Mouse (Mus musculus) left cerebral cortex, adult 11 months (tissue): ENCODE results near the gene Tex11.
"Not testable (repeated sequence)": the region's sequence is repeated elsewhere in the genome, so short reads cannot be mapped to it uniquely, and the experiment has no call there.

Experiments used
- DNase-seq: peaks from one replicate; pipeline ENCODE4 v3.0.0; 2022; ENCODE audit warnings: low spot score

Gene Tex11

DNA sequence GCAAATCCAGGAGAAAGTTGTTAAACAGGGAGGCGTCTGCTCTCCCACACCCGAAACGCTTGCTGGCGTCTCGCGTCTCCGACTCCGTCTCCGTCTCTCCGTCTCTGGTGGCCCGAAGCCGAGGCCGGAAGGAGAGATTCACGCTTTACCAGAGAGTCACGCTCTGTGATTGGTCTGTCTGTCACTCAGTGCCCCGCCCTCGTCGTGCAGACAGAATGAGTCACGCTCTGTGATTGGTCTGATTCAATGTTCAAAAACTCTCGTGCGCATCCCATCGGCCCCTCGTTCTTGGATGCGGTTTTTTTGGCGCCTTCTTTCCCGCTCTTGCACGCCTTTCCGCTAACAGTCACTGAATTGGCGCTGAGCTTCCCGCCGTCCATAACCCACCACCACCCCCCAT, at the start of gene Tex11:
Tex11 (minus strand) TSS at position 127 of the 400 bp plus-strand sequence.
- DNase-seq: no peak

DNA sequence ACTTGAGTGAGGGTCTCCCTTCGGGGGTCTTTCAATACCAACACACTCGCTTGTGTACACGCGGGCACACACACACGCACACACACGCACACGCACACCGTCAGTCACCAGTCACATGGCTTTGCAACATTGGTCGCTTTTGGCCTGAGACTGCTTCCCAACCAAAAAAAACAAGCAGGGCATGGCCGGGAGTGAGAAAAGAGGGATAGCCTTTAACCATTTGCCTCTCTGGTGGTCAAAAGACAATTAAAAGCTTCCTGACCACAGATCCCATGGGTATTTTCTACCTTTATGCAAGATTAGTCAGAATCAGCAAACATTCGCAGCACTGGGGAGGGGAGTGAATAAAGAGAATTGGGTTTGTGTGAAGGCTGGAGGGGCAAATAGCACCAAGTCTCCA, 26.5 kb upstream of the Tex11 start, which contains the start of gene Slc7a3:
Slc7a3 (minus strand) TSS at position 101 of the 400 bp plus-strand sequence.
- no peak for DNase-seq

GRCm38 (mm10) chrX:101085211-101085610, 25.7 kb upstream of the Tex11 start:
- DNase-seq: not testable (repeated sequence)

DNA sequence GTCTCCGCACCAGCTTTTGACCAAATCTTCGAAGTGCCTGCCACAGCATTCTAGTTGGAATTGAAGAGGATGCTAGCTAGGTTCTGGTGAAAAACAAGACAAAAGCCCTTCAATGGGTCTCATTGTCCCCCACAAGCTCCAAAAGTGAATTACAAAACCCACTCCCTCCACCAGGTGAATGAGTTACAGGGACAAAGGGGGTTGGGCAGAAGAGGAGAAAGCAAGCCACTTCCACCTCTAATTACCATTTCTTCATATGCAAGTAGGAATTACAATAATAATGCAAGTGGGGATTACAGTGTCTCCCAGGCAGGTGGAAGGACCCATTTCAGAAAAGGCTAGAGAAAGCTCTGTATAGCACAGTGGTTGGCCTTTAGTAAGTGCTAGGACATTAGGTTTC, 24.7 kb upstream of the Tex11 start:
- DNase-seq: no peak

GRCm38 (mm10) chrX:101065245-101065644, 5.8 kb upstream of the Tex11 start:
- DNase-seq: no peak

DNA sequence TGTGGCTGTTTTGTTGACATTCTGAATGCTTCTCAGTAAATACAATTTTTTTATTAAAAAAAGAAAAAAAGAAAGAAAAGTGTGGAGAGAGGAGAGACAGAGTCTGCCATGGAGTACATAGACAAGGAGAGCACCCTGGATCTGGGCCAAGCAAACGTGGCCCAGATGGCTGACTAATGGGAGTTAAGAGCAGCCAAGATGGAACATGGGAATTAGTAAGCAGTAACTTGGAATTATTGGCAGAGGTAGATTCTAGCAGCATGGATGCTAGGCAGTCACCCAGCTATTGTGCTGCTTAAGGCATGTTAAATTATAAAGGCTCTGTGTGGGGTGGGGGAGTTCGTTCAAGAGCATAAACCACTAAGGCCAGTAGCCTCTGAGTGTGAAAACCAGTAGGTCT, 4.0 kb upstream of the Tex11 start:
- no peak for DNase-seq

- no peak for DNase-seq
These were observed 115.8 kb downstream of the Tex11 start for GRCm38 (mm10) chrX:100943640-100944039.

DNA sequence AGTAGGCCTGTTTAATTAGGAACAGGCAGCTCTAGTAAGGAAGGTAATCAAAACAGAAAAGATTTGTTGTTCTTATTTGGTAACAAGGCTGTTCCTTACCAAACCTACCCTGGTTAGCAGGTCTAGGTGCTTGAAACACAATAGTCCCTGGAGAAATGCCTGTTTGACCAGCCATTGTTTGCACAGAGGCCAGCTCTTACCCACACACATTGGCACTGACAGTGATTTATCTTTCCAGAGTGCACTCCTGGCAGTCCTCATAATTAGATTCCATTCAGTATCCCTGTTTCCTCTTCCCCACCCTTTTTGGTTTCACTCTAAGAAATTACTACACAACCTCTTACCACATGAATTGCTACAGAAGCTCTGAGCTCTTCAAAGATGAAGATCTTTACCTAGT, 220.3 kb downstream of the Tex11 start:
- no peak for DNase-seq

DNA sequence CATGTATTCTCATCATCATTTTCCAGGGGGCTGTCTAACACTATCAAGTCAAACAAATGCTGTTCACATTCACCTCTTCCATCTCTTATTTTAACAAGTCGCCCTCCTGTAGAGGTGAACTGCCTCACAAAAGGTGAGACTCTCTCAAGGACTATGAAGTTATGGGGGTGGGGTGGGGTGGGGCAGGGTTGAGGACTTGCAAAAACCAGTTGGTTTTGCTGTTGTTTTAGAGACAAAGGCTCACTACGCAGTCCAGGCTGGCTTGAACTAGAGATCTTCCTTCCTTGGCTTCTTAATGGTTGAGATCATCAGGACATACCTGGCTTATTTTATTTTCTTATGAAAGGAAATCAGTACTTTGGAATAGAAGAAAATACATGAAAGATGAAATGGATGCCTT, 226.7 kb downstream of the Tex11 start:
- no peak for DNase-seq

DNA sequence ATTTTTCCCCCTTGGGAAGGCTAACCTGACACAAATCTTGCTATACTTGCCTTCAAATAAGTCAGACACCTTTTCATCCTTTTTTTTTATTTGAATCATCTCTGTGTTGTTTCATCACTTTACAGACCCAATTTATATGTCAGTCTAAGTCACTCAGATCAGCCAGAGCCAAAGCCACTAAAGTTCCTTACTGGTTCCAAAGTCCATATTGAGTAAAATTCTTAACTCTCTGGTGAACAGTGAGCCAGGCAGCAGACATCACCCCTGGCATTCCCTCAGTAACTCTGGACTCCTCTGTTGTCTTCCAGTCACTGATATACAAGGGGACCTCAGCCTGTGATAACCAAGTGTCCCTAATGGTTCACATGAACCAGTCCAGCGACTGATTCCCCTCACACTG, 233.9 kb downstream of the Tex11 start:
- DNase-seq: no peak

DNA sequence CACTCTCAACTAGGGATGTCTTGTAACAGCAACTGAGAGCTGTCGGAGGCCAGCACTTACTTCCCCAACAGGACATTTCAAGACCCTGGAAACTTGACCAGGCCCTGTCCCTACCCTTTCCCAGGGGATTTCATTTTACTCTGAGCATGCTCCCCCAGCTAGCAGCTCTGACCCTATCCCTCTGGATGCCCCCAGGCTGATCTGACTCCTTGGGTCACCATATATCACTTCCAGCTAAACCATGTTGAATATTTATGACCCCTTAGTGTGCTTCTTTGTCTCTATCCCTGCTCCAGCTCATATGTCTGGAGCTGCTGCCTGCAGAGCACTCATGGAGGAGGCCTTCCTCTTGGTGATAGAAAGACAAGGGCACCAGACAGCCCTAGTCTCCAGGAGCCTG, 238.3 kb downstream of the Tex11 start:
- DNase-seq: no peak

- no peak for DNase-seq
These were observed 240.8 kb downstream of the Tex11 start for GRCm38 (mm10) chrX:100818681-100819080.

DNA sequence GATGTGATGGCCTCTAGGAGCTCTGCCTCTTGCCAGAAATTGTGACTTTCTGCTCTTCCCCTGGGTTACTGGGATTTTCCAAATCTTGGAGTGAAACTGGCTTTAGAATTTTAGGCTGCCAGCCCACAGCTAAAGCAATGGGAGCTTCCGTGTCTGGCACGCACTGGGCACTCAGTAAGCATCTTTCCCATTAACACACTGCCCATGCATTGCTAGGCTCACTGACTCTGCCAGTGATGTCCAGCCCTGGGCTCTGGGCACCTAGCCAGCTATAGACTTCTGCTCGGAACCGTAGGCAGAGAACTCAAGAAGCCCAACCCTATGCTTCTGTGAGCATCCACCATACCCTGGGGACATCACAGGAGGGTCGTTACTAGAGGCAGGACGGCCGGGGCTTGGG, 243.7 kb downstream of the Tex11 start:
- no peak for DNase-seq

DNA sequence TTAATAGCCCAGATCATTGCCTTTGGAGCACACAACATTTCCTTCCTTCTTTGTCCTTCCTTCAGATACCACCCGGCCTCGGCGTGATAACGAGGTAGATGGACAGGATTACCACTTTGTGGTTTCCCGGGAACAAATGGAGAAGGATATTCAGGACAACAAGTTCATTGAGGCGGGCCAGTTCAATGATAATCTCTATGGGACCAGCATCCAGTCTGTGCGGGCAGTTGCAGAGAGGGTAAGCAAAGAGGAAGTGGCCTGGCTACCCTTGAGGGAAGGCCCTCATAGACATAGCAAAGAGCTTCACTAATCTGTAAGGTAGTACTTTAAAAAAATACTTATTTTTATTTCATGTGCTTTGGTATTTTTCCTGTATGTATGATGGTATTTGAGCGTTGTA, 245.3 kb downstream of the Tex11 start:
- DNase-seq: no peak

DNA sequence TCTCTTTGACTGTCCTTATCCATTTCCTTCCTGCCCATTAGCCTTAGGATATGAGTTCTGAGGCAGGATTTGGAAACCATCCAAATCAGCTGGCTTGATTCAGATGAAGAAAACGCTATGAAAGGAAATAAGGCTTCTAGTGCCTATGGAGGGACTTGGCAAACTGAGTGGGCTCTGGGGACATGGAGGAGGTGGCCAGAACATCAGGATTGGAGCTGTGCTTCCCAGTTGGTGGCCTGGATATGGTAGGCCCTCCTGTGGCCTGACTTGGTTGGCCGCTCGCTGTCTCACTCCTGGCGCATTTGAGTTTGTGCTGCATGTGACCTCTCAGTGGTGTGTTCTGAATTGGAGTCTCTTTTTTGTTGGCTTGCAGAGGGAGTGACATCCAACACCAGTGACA, 248.3 kb downstream of the Tex11 start:
- no peak for DNase-seq

DNA sequence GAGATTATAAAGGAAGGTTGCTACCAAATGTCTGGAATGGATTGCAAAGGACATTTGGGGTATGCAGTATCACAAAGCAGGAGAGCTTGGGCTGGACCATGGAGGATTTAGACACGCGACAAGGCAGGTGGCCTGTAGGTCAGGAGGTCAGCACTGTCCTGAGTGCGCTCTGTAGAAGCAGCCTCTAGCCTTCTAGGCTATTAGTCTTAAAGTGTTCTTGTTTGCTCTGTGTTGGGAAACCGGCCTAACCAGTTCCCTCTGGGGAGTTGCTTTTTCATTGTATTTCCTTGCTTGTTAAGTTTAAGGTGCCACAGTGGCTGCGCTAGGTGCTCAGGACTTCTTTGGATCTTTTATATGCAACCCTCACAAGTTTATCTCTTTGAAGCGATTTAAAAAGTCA, 257.4 kb downstream of the Tex11 start:
- no peak for DNase-seq

- no peak for DNase-seq
These were observed 258.8 kb downstream of the Tex11 start for GRCm38 (mm10) chrX:100800643-100801042.

DNA sequence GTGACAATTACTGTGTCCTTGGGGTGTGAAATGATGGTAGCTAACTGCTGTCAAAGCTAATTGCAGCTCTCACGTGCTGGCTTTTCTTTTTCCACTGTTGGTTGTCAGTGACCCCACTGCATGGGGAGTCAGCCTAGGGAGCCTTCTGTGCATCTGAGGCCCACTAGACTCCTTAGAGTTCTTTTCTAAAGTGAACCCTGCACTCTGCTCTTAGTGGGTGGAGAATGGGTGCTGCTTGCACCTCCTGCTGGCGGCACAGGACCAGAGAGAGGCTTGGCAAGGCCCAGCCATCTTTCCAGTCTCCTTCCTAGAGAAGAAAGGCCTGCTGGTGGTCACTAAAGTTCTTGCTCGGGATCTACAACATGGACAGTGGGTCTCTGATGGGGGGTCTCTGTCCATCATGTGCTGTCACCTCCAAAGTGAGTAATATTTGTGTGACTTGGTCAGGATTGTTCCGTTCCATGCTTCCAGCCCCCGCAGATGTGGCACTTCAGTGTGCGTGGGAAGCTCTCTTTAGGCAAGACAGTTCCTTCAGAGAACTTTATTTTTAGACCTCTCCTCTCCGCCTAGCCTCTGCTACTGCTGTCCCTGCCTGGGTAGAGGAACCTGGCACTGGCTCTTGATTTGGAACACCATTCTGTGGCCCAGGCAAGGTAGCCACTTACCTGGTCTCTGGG, 261.5 kb downstream of the Tex11 start:
- DNase-seq: peak; percentile 61

GRCm38 (mm10) chrX:100797370-100797769, 262.1 kb downstream of the Tex11 start:
- DNase-seq: no peak

DNA sequence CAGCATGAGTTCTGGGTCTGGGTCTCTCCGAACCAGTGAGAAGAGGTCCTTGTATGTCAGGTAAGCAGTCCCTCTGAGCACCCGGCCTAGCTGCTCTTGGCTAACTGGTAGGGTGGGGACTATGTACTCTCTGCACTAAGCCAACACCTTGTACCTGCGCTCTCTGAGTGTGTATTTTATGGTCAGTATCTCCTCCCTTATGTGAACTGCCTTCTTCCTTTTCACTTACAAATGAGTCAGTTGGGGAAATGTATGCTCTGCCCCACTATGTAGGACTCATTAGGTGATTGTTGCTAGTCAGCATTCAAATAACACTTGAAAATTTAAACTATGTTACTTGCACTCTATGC, 262.8 kb downstream of the Tex11 start:
- no peak for DNase-seq

GRCm38 (mm10) chrX:100796041-100796740, 263.3 kb downstream of the Tex11 start:
- DNase-seq: no peak

DNA sequence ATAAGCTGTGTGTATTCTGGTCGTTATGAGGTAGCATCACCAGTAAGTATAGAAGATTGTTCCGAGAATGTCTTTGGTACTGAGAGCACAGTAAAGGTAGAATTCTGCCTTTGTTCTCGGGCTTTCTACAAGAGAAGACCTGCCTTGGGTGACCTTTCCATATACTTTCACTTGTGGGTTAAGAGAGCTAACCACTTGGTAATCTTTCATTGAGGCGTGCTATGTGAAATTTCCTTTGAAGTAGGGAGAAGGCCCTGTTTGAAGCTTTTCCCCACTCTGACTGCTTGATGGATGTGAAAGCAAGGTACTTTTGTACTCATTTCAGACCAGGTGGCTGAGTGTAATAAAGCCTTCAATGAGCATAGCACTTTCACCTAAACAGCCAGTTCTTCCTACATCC, 270.1 kb downstream of the Tex11 start:
- DNase-seq: no peak
